Mouse (Mus musculus): ENCODE data around the gene Txndc11. TPM values are rescaled to one million over a fixed set of nuclear protein-coding genes. Genes with fewer than 3 reads are reported as not detected.

The Txndc11 gene
- polyA plus RNA-seq (2015; fragmentation: Nextera tagmentation; extraction: Ambion mirVana): 13.8 and 13.9 TPM in 2 replicates

DNA sequence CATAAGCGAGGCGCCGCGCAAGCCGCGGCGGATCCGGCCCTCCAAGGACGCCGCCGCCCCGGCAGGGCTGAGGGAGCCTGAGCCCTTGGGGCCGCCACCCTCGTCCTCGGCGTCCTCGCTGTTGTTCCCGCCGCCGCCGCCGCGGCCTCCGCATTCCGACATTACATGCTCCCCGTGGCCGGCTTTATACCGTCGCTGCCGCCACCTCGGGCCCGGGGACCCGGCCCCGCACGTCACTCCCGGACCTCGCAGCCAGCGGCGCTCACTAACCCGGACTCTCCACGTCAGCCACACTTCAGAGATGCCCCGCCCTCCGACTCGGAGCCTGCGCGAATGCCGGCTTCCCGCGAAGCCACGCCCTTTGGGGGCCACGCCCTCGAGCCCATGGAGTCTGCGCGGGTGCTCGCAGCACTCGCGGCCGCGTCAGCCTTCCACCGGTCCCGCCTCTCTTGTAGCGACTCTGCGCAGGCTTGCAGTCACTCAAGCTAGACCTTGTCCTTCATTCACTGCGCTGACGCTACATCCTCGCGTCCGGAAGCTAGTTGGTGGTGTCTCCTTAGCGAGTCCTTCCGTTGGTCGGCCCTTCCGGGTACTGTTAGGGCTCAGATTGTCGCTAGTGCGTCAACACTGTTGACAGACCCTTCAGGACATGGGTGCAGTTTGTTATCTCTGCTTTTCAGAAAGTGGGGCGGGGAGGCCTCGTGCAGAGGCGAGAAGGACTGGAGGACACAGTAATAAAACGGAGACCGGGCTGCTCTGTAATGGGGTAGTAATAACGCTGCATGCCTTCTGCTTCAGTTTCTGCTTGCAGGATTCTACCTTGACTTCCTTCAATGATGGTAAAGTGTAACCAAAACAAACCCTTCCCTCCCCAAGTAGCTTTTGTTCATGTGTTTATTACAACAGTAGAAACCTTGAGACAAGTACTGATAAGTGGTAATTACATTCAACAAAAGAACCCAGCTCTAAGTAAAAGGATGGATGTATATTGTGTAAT is at the start of gene Txndc11:
TSS of gene Txndc11 (minus strand) at position 303 of the 997 bp plus-strand sequence.
- Histone ChIP-seq H3K9me3 (replicated peaks; ENCODE audit: control insufficient read depth, low read length) (no peaks in the 10 kb centered on the region), H3K36me3 (ENCODE audit: control insufficient read depth, insufficient read depth) (peaks cover 16% of the 10 kb centered on the region), H3K4me1 (ENCODE audit: control insufficient read depth, low read depth, low read length) (peaks cover 28% of the 10 kb centered on the region), H3K9ac (ENCODE audit: low read depth, low read length) (peak within 1 kb of the TSS; percentile 98), H3K27me3 (ENCODE audit: control insufficient read depth, insufficient read depth, low read depth, low read length) (no peaks in the 10 kb centered on the region), H3K4me2 (ENCODE audit: low read depth, low read length) (peak within 1 kb of the TSS; percentile 72), H3K4me3 (ENCODE audit: low read depth, low read length) (peak within 1 kb of the TSS; percentile 97), H3K27ac (ENCODE audit: low read length) (peak within 1 kb of the TSS; percentile 100)
- ATAC-seq (ENCODE audit: low read depth): peak; percentile 92
- WGBS (ENCODE audit: insufficient replicate concordance): under 1% methylated on average over 80 of the region's 80 CpGs

DNA sequence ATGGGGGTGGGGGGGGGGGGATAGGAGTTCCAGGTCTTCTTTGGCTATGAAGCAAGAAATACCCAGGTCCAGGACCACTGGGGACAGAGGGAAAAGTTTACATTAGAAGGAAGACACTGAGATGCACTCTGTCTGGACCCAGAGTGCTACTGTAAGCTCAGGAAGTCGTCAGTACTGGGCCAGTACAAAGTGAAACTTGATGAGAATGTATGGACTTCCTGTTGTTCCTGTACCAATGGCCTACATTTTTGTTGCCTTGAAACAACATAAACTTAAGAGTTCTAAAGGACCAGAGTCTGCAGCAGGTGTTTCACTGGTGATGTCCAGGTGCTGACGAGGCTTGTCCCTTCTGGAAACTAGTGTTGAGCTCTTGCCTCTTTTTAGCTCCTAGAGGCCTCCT is 43.0 kb upstream of the Txndc11 start:
- Histone ChIP-seq H3K4me3 (ENCODE audit: low read depth, low read length) (no peak overlapping the region), H3K4me2 (ENCODE audit: low read depth, low read length) (peak overlapping the region; percentile 81), H3K27me3 (ENCODE audit: control insufficient read depth, insufficient read depth, low read depth, low read length) (no peaks in the 10 kb centered on the region), H3K9me3 (replicated peaks; ENCODE audit: control insufficient read depth, low read length) (no peaks in the 10 kb centered on the region), H3K36me3 (ENCODE audit: control insufficient read depth, insufficient read depth) (no peaks in the 10 kb centered on the region), H3K9ac (ENCODE audit: low read depth, low read length) (no peak overlapping the region; the same call in 1 of the 2 replicates), H3K4me1 (ENCODE audit: control insufficient read depth, low read depth, low read length) (peaks cover 18% of the 10 kb centered on the region), H3K27ac (ENCODE audit: low read length) (no peak overlapping the region)
- no peak for ATAC-seq (ENCODE audit: low read depth)
- WGBS (ENCODE audit: insufficient replicate concordance): 53% methylated on average over 2 of the region's 2 CpGs

DNA sequence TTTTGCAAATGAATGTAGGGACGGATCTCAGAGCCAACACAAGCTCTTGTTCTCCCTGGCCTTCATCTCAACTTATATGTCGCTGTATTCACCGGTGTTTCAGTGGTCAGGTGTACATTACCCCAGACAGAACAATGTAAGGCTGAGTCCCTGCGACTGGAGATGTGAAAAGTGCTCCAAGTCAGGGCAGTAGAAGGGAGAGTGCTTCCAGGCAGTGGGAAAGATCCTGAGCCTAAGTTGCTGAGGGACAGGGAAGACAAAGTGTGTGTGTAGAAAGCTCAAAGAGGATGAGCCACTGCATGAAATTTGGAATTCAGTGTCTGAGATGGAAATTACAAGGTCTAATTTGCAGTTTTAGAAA is 42.4 kb upstream of the Txndc11 start:
- H3K27ac ChIP-seq (ENCODE audit: low read length): peak overlapping the region; percentile 96
- no peaks in the 10 kb centered on the region for H3K9me3 ChIP-seq (replicated peaks; ENCODE audit: control insufficient read depth, low read length)
- H3K9ac ChIP-seq (ENCODE audit: low read depth, low read length): peak overlapping the region; percentile 97
- H3K36me3 ChIP-seq (ENCODE audit: control insufficient read depth, insufficient read depth): no peaks in the 10 kb centered on the region
- no peaks in the 10 kb centered on the region for H3K27me3 ChIP-seq (ENCODE audit: control insufficient read depth, insufficient read depth, low read depth, low read length)
- peak overlapping the region; percentile 97 for H3K4me3 ChIP-seq (ENCODE audit: low read depth, low read length)
- peak overlapping the region; percentile 81 for H3K4me2 ChIP-seq (ENCODE audit: low read depth, low read length)
- WGBS (ENCODE audit: insufficient replicate concordance): 5% methylated on average over 4 of the region's 4 CpGs
- ATAC-seq (ENCODE audit: low read depth): no peak
- peaks cover 23% of the 10 kb centered on the region for H3K4me1 ChIP-seq (ENCODE audit: control insufficient read depth, low read depth, low read length)

DNA sequence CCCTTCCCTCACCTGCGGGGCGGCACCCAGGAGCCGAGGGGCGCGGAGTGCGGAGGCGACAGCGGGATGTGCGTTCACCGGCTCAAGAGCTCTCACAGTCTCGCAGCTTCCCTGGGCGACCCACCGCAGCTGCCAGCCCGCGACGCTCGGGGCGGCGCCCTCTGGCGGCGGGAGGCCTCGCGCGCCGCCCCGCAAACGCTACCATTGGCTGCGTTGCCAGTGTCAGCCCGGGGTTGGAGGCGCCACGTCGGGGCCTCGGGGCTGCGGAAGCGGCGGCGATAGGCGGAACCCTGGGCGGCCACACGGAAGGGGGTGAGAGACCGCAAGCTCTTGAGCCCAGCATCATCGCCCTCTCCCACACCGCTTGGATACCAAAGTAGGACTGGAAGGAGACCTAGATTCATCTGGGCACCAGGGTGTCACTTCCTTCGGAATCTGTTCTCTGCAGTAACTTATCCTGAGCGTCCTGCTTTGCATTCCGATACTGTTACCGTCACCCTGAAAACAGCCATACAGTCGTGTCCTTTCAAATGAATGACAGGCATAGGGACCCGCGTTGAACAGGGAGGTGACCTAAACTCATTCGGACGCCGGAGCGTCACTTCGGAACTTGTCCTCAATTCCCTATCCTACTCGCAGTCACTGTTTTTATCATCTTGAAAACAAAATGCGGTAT is 41.9 kb upstream of the Txndc11 start, which contains the start of gene Zc3h7a:
TSS of gene Zc3h7a (minus strand) at position 186 of the 676 bp plus-strand sequence.
- ATAC-seq (ENCODE audit: low read depth): peak; percentile 91
- H3K4me2 ChIP-seq (ENCODE audit: low read depth, low read length): peak within 1 kb of the TSS; percentile 81
- H3K36me3 ChIP-seq (ENCODE audit: control insufficient read depth, insufficient read depth): no peaks in the 10 kb centered on the region
- peak within 1 kb of the TSS; percentile 96 for H3K27ac ChIP-seq (ENCODE audit: low read length)
- H3K27me3 ChIP-seq (ENCODE audit: control insufficient read depth, insufficient read depth, low read depth, low read length): no peaks in the 10 kb centered on the region
- H3K9me3 ChIP-seq (replicated peaks; ENCODE audit: control insufficient read depth, low read length): no peaks in the 10 kb centered on the region
- peak within 1 kb of the TSS; percentile 97 for H3K9ac ChIP-seq (ENCODE audit: low read depth, low read length)
- WGBS (ENCODE audit: insufficient replicate concordance): under 1% methylated on average over 57 of the region's 57 CpGs
- peaks cover 28% of the 10 kb centered on the region for H3K4me1 ChIP-seq (ENCODE audit: control insufficient read depth, low read depth, low read length)
- H3K4me3 ChIP-seq (ENCODE audit: low read depth, low read length): peak within 1 kb of the TSS; percentile 97

- Histone ChIP-seq H3K4me3 (ENCODE audit: low read depth, low read length) (peak overlapping the region; percentile 97), H3K4me1 (ENCODE audit: control insufficient read depth, low read depth, low read length) (peaks cover 31% of the 10 kb centered on the region), H3K27ac (ENCODE audit: low read length) (peak overlapping the region; percentile 96), H3K36me3 (ENCODE audit: control insufficient read depth, insufficient read depth) (no peaks in the 10 kb centered on the region), H3K9me3 (replicated peaks; ENCODE audit: control insufficient read depth, low read length) (no peaks in the 10 kb centered on the region), H3K9ac (ENCODE audit: low read depth, low read length) (peak overlapping the region; percentile 97), H3K4me2 (ENCODE audit: low read depth, low read length) (peak overlapping the region; percentile 81), H3K27me3 (ENCODE audit: control insufficient read depth, insufficient read depth, low read depth, low read length) (no peaks in the 10 kb centered on the region)
- ATAC-seq (ENCODE audit: low read depth): peak; percentile 67
- WGBS (ENCODE audit: insufficient replicate concordance): under 1% methylated on average over 72 of the region's 72 CpGs
These were observed 41.2 kb upstream of the Txndc11 start for GRCm38 (mm10) chr16:11175489-11176207.

GRCm38 (mm10) chr16:11175100-11175488 is 40.6 kb upstream of the Txndc11 start:
- Histone ChIP-seq H3K27me3 (ENCODE audit: control insufficient read depth, insufficient read depth, low read depth, low read length) (no peaks in the 10 kb centered on the region), H3K4me2 (ENCODE audit: low read depth, low read length) (peak overlapping the region; percentile 81), H3K27ac (ENCODE audit: low read length) (peak overlapping the region; percentile 96), H3K9me3 (replicated peaks; ENCODE audit: control insufficient read depth, low read length) (no peaks in the 10 kb centered on the region), H3K4me1 (ENCODE audit: control insufficient read depth, low read depth, low read length) (peaks cover 31% of the 10 kb centered on the region), H3K9ac (ENCODE audit: low read depth, low read length) (peak overlapping the region; percentile 97), H3K4me3 (ENCODE audit: low read depth, low read length) (peak overlapping the region; percentile 97), H3K36me3 (ENCODE audit: control insufficient read depth, insufficient read depth) (no peaks in the 10 kb centered on the region)
- ATAC-seq (ENCODE audit: low read depth): no peak
- WGBS (ENCODE audit: insufficient replicate concordance): 3% methylated on average over 9 of the region's 9 CpGs

DNA sequence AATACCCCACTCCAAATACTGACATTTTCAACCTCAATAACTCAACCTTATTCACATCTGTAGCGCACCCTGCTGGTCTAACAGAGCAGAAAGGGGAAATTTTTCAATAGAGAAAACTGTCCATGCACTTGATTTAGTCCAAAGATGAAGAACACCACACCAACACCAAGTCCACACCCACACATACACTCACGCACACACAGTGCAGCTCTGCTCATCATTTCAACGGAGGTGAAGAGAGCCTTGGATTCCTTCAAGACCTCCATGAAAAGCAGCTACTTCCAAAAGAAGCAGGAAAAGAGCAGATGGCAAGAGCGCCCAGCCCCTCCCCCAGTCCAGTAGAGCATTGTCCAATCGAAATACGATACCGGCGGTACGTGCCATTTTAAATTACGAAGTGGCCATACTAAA is 40.2 kb upstream of the Txndc11 start:
- WGBS (ENCODE audit: insufficient replicate concordance): 6% methylated on average over 10 of the region's 10 CpGs

GRCm38 (mm10) chr16:11171679-11172078 is 37.2 kb upstream of the Txndc11 start:
- H3K4me3 ChIP-seq (ENCODE audit: low read depth, low read length): no peak overlapping the region
- WGBS (ENCODE audit: insufficient replicate concordance): 82% methylated on average over 6 of the region's 6 CpGs
- H3K4me2 ChIP-seq (ENCODE audit: low read depth, low read length): no peak overlapping the region
- H3K36me3 ChIP-seq (ENCODE audit: control insufficient read depth, insufficient read depth): no peaks in the 10 kb centered on the region
- no peaks in the 10 kb centered on the region for H3K9me3 ChIP-seq (replicated peaks; ENCODE audit: control insufficient read depth, low read length)
- no peak for ATAC-seq (ENCODE audit: low read depth)
- H3K4me1 ChIP-seq (ENCODE audit: control insufficient read depth, low read depth, low read length): peaks cover 25% of the 10 kb centered on the region
- H3K9ac ChIP-seq (ENCODE audit: low read depth, low read length): no peak overlapping the region
- peak overlapping the region; percentile 7; the same call in 1 of the 2 replicates for H3K27ac ChIP-seq (ENCODE audit: low read length)
- no peaks in the 10 kb centered on the region for H3K27me3 ChIP-seq (ENCODE audit: control insufficient read depth, insufficient read depth, low read depth, low read length)

More for the DNA sequence above, 40.2 kb upstream of the Txndc11 start:
- Histone ChIP-seq H3K4me1 (ENCODE audit: control insufficient read depth, low read depth, low read length) (peaks cover 31% of the 10 kb centered on the region), H3K27ac (ENCODE audit: low read length) (peak overlapping the region; percentile 55), H3K9me3 (replicated peaks; ENCODE audit: control insufficient read depth, low read length) (no peaks in the 10 kb centered on the region), H3K36me3 (ENCODE audit: control insufficient read depth, insufficient read depth) (no peaks in the 10 kb centered on the region), H3K4me2 (ENCODE audit: low read depth, low read length) (peak overlapping the region; percentile 81), H3K9ac (ENCODE audit: low read depth, low read length) (peak overlapping the region; percentile 97; the same call in 1 of the 2 replicates), H3K27me3 (ENCODE audit: control insufficient read depth, insufficient read depth, low read depth, low read length) (no peaks in the 10 kb centered on the region), H3K4me3 (ENCODE audit: low read depth, low read length) (peak overlapping the region; percentile 97)
- no peak for ATAC-seq (ENCODE audit: low read depth)
